Mouse (Mus musculus) liver, postnatal 0 days (tissue): ENCODE data around the gene Iqcf1.

Source experiments
- CTCF ChIP-seq: sonication (generic); IDR thresholded peaks from 2 replicates; pipeline ENCODE4 v1.5.1; 2016; ENCODE audit warnings: antibody characterized with exemption, low read depth
- EP300 ChIP-seq: IDR thresholded peaks from 2 replicates; pipeline ENCODE4 v1.6.1; 2016; ENCODE audit warnings: antibody characterized with exemption, low read depth, mild to moderate bottlenecking

DNA sequence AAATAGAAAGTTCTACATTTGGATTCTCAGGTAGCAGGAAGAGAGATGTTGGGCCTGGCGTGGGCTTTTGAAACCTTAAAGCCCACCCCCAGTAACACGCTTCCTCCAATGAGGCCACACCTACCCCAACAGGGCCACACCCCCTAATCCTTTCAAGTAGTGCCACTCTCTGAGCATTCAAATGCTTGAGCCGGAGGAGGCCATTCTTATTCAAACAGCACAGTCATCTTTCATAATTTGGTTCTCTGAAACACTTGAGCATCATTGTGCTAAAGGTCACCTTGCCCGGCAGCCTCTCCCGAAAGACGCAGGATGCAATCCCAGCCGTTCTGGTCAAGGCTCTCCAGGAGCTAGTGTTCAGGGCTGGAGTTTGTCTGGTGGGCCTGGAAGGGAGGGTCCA, 34.5 kb downstream of the Iqcf1 start:
- TF ChIP-seq CTCF (no peak), EP300 (no peak)
